Mouse (Mus musculus) E14TG2a.4 (cell line): ENCODE results near the gene Pla2g7.

ENCODE experiments used
- CTCF ChIP-seq: conservative IDR thresholded peaks from 2 replicates; pipeline ENCODE4 v1.5.1; 2014; ENCODE audit warnings: low read length
- NANOG ChIP-seq: IDR thresholded peaks from 2 replicates; pipeline ENCODE4 v1.6.1; 2014; ENCODE audit warnings: borderline replicate concordance, low read length, mixed read lengths
- POU5F1 ChIP-seq: IDR thresholded peaks from 2 replicates; pipeline ENCODE4 v1.6.1; 2014; ENCODE audit warnings: low read length, borderline replicate concordance

GRCm38 (mm10) chr17:43645136-43645535, 77.2 kb downstream of the Pla2g7 start:
- no peak for TF ChIP-seq CTCF
- TF ChIP-seq POU5F1: no peak
- TF ChIP-seq NANOG: no peak
